Mouse (Mus musculus) liver, adult 2 months (tissue): ENCODE data around the gene Cdk6.
"Not testable (repeated sequence)": the region's sequence is repeated elsewhere in the genome, so short reads cannot be mapped to it uniquely, and the experiment has no call there.

ENCODE experiments used
- CTCF ChIP-seq: fragments of 200-500 bp; IDR thresholded peaks from 2 replicates; pipeline ENCODE4 v1.5.1; 2011; ENCODE audit warnings: low read depth, low read length, control low read depth
- POLR2A ChIP-seq: fragments of 200-500 bp; IDR thresholded peaks from 2 replicates; pipeline ENCODE4 v1.6.1; 2011; ENCODE audit warnings: low read length, control low read depth; ENCODE audit not compliant: insufficient read depth; ENCODE audit errors: extremely low read depth

- not testable (repeated sequence) for TF ChIP-seq CTCF, POLR2A
These were observed 23.6 kb upstream of the Cdk6 start for GRCm38 (mm10) chr5:3317724-3318123.
